Mouse (Mus musculus): Measurements from ENCODE around the gene Slc37a1.
"Not testable (repeated sequence)": the region's sequence is repeated elsewhere in the genome, so short reads cannot be mapped to it uniquely, and the experiment has no call there.

The Slc37a1 gene

GRCm38 (mm10) chr17:31269761-31270160 is 16.8 kb upstream of the Slc37a1 start:
- DNase-seq: no peak

- no peak for DNase-seq
These were observed 16.3 kb upstream of the Slc37a1 start for GRCm38 (mm10) chr17:31270246-31270645.

- DNase-seq: not testable (repeated sequence)
These were observed 15.9 kb upstream of the Slc37a1 start for GRCm38 (mm10) chr17:31270736-31271135.

- DNase-seq: no peak
These were observed 15.3 kb upstream of the Slc37a1 start for GRCm38 (mm10) chr17:31271136-31271851.

GRCm38 (mm10) chr17:31272416-31273165 is 14.0 kb upstream of the Slc37a1 start:
- DNase-seq: peak in 1 of 2 experiments; percentile 21

GRCm38 (mm10) chr17:31273631-31274030 is 13.0 kb upstream of the Slc37a1 start:
- peak in 1 of 2 experiments; percentile 21 for DNase-seq

- DNase-seq: peak in 1 of 2 experiments; percentile 28
These were observed 11.4 kb upstream of the Slc37a1 start for GRCm38 (mm10) chr17:31275181-31275580.

- DNase-seq: peak in 1 of 2 experiments; percentile 53
These were observed 10.2 kb upstream of the Slc37a1 start for GRCm38 (mm10) chr17:31276207-31276921.

GRCm38 (mm10) chr17:31276922-31277918 is 9.4 kb upstream of the Slc37a1 start, which contains the start of gene Rsph1:
Gene Rsph1, minus strand, starts transcription at chr17:31277383.
- peak; percentile 97 to 100 for DNase-seq

- DNase-seq: no peak
These were observed 8.7 kb upstream of the Slc37a1 start for GRCm38 (mm10) chr17:31277931-31278330.

GRCm38 (mm10) chr17:31279541-31279940 is 7.1 kb upstream of the Slc37a1 start:
- no peak for DNase-seq

- DNase-seq: no peak
These were observed 6.3 kb upstream of the Slc37a1 start for GRCm38 (mm10) chr17:31280269-31280668.

- DNase-seq: no peak
These were observed 4.5 kb upstream of the Slc37a1 start for GRCm38 (mm10) chr17:31281830-31282686.

- DNase-seq: no peak
These were observed 3.9 kb upstream of the Slc37a1 start for GRCm38 (mm10) chr17:31282687-31283053.

GRCm38 (mm10) chr17:31285867-31286266 is 725 bp upstream of the Slc37a1 start:
- DNase-seq: no peak

- DNase-seq: no peak
These were observed 624 bp downstream of the Slc37a1 start for GRCm38 (mm10) chr17:31287216-31287615.

GRCm38 (mm10) chr17:31288999-31289726 is 2.6 kb downstream of the Slc37a1 start:
- DNase-seq: no peak

- DNase-seq: no peak
These were observed 3.7 kb downstream of the Slc37a1 start for GRCm38 (mm10) chr17:31290311-31290710.

GRCm38 (mm10) chr17:31290859-31291258 is 4.3 kb downstream of the Slc37a1 start:
- peak; percentile 60 to 70 for DNase-seq

Data from lung, postnatal 4 days (tissue).